Mouse (Mus musculus) CH12.LX (cell line): ENCODE measurements around the gene Rtl1. TPM values are rescaled to one million over a fixed set of nuclear protein-coding genes. Genes with fewer than 3 reads are reported as not detected.

ENCODE experiments used
- DNase-seq: peaks from one replicate; pipeline ENCODE4 v3.0.0-alpha.2; 2013; ENCODE audit errors: extremely low read depth
- H3K27ac ChIP-seq: 2 replicates; pipeline ENCODE4 v1.5.1; 2012; ENCODE audit warnings: low read depth, mild to moderate bottlenecking, control low read depth, moderate library complexity; ENCODE audit not compliant: insufficient read depth
- H3K27me3 ChIP-seq: replicated peaks from 2 replicates; pipeline ENCODE3; 2012; ENCODE audit warnings: inconsistent platforms
- H3K36me3 ChIP-seq, 2 experiments: replicated peaks in 1 of 2; 2 replicates each; pipeline versions ENCODE3 to v1.6.1; 2012; ENCODE audit warnings: inconsistent platforms in 1 of 2, low read length in 1 of 2, mild to moderate bottlenecking in 1 of 2, mixed read lengths in 1 of 2, moderate library complexity in 1 of 2; ENCODE audit not compliant: control insufficient read depth in 1 of 2, insufficient read depth in 1 of 2
- H3K4me1 ChIP-seq, 2 experiments: 2 replicates each; pipeline ENCODE4 v1.6.1; 2012; ENCODE audit warnings: inconsistent platforms in 1 of 2, moderate library complexity in 1 of 2; ENCODE audit not compliant: insufficient read depth in 2 of 2, control insufficient read depth in 1 of 2
- H3K4me2 ChIP-seq: 2 replicates; pipeline ENCODE4 v1.6.1; 2012; ENCODE audit warnings: low read depth, mild to moderate bottlenecking, control low read depth; ENCODE audit not compliant: poor library complexity, insufficient read depth, severe bottlenecking
- H3K4me3 ChIP-seq, 3 experiments: fragments of 150-350 bp in 1 of 3; sonication (generic) in 1 of 3; replicated peaks in 1 of 3; 2 replicates each; pipeline versions ENCODE3 to v1.5.1; 2011 to 2012; ENCODE audit warnings: low read depth in 2 of 3, low read length in 2 of 3, mild to moderate bottlenecking in 2 of 3, moderate library complexity in 2 of 3, control low read depth in 1 of 3, improper control_type of control experiment in 1 of 3, inconsistent platforms in 1 of 3, mixed read lengths in 1 of 3; ENCODE audit not compliant: poor library complexity in 1 of 3
- H3K79me2 ChIP-seq: replicated peaks from 2 replicates; pipeline ENCODE4 v1.6.1; 2012; ENCODE audit warnings: mild to moderate bottlenecking, moderate library complexity; ENCODE audit not compliant: control insufficient read depth, poor library complexity, insufficient read depth, severe bottlenecking; ENCODE audit errors: extremely low read depth
- H3K9ac ChIP-seq: 2 replicates; pipeline ENCODE4 v1.6.1; 2012; ENCODE audit warnings: low read depth, mild to moderate bottlenecking, control low read depth, moderate library complexity; ENCODE audit not compliant: insufficient read depth
- H3K9me3 ChIP-seq: replicated peaks from 2 replicates; pipeline ENCODE3; 2012; ENCODE audit warnings: low read length, inconsistent platforms, mixed read lengths
- EP300 ChIP-seq: IDR thresholded peaks from 2 replicates; pipeline ENCODE4 v1.6.1; 2011; ENCODE audit warnings: low read length, improper control_type of control experiment
- HCFC1 ChIP-seq: IDR thresholded peaks from 2 replicates; pipeline ENCODE4 v1.6.1; 2012; ENCODE audit warnings: low read depth, mild to moderate bottlenecking, inconsistent platforms, low read length, improper control_type of control experiment
- IRF4 ChIP-seq: IDR thresholded peaks from 2 replicates; pipeline ENCODE4 v1.6.1; 2014; ENCODE audit warnings: low read depth, mild to moderate bottlenecking, inconsistent platforms, low read length, improper control_type of control experiment
- JUN ChIP-seq: IDR thresholded peaks from 2 replicates; pipeline ENCODE4 v1.6.1; 2011; ENCODE audit warnings: low read depth, mild to moderate bottlenecking, low read length, improper control_type of control experiment, moderate library complexity; ENCODE audit not compliant: insufficient read depth
- MAZ ChIP-seq: IDR thresholded peaks from 2 replicates; pipeline ENCODE4 v1.6.1; 2012; ENCODE audit warnings: low read depth, mild to moderate bottlenecking, inconsistent platforms, low read length, improper control_type of control experiment, moderate library complexity
- NELFE ChIP-seq: IDR thresholded peaks from 2 replicates; pipeline ENCODE4 v1.6.1; 2011; ENCODE audit warnings: low read depth, low read length, improper control_type of control experiment
- NRF1 ChIP-seq: IDR thresholded peaks from 2 replicates; pipeline ENCODE4 v1.6.1; 2014; ENCODE audit warnings: low read depth, mild to moderate bottlenecking, inconsistent platforms, low read length, improper control_type of control experiment, moderate library complexity
- POLR2A ChIP-seq: IDR thresholded peaks from 2 replicates; pipeline ENCODE4 v1.6.1; 2011; ENCODE audit warnings: low read depth, mild to moderate bottlenecking, improper control_type of control experiment, low read length
- POLR2AphosphoS2 ChIP-seq: IDR thresholded peaks from 2 replicates; pipeline ENCODE4 v1.6.1; 2011; ENCODE audit warnings: low read depth, low read length, improper control_type of control experiment
- RAD21 ChIP-seq: IDR thresholded peaks from 2 replicates; pipeline ENCODE4 v1.6.1; 2011; ENCODE audit warnings: low read depth, mild to moderate bottlenecking, low read length, improper control_type of control experiment, moderate library complexity
- RCOR1 ChIP-seq: conservative IDR thresholded peaks from 2 replicates; pipeline ENCODE4 v1.6.1; 2012; ENCODE audit warnings: low read depth, mild to moderate bottlenecking, inconsistent platforms, low read length, improper control_type of control experiment
- SIN3A ChIP-seq: IDR thresholded peaks from 2 replicates; pipeline ENCODE4 v1.6.1; 2012; ENCODE audit warnings: low read length, improper control_type of control experiment, inconsistent platforms
- TBP ChIP-seq: conservative IDR thresholded peaks from 2 replicates; pipeline ENCODE4 v1.6.1; 2011; ENCODE audit warnings: low read depth, low read length, improper control_type of control experiment
- UBTF ChIP-seq: IDR thresholded peaks from 2 replicates; pipeline ENCODE4 v1.6.1; 2012; ENCODE audit warnings: low read depth, mild to moderate bottlenecking, inconsistent platforms, low read length, improper control_type of control experiment, moderate library complexity
- USF2 ChIP-seq: conservative IDR thresholded peaks from 2 replicates; pipeline ENCODE4 v1.6.1; 2011; ENCODE audit warnings: low read depth, low read length, improper control_type of control experiment
- ZC3H11A ChIP-seq: IDR thresholded peaks from 2 replicates; pipeline ENCODE4 v1.6.1; 2012; ENCODE audit warnings: low read depth, mild to moderate bottlenecking, inconsistent platforms, low read length, improper control_type of control experiment
- ZMIZ1 ChIP-seq: IDR thresholded peaks from 2 replicates; pipeline ENCODE4 v1.6.1; 2012; ENCODE audit warnings: low read depth, mild to moderate bottlenecking, inconsistent platforms, low read length, improper control_type of control experiment
- ZNF384 ChIP-seq: IDR thresholded peaks from 2 replicates; pipeline ENCODE4 v1.6.1; 2012; ENCODE audit warnings: low read depth, low read length, improper control_type of control experiment, inconsistent platforms
- dilution Hi-C: fragments of 300-500 bp; cut with MboI; formaldehyde crosslinking; loops from 2 replicates; pipeline ENCODE4 v1.14.3; 2020; ENCODE audit warnings: low sequenced_read_pairs; ENCODE audit not compliant: extremely low pct_unique_long_range_greater_than_20kb, extremely low pct_ligation_motif_present
- in situ Hi-C: fragments of 300-500 bp; cut with MboI; formaldehyde crosslinking; loops from 3 replicates; pipeline ENCODE4 v1.14.3; 2019; ENCODE audit warnings: low sequenced_read_pairs, low pct_ligation_motif_present, low pct_unique_long_range_greater_than_20kb, mixed read lengths
- polyA plus RNA-seq: library from polyadenylated mRNA; unstranded; fragments of >175 nt; gene quantifications from 2 replicates; pipeline ENCODE4 v1.2.1, GENCODE M21; 2012; ENCODE audit warnings: low read depth; ENCODE audit not compliant: insufficient read length
- total RNA-seq, 2 experiments: library from RNA; depleted of rRNA; stranded (reverse); fragments of 300-350 nt in 1 of 2; fragments of >200 nt in 1 of 2; gene quantifications; 2 replicates each; pipeline ENCODE4 v1.2.3; 2012 to 2014

The Rtl1 gene
- total and polyA plus RNA-seq, 3 experiments: not detected

- Histone ChIP-seq H3K4me3 (no peak overlapping the region), H3K4me1 (no peaks in the 10 kb centered on the region), H3K79me2 (no peaks in the 10 kb centered on the region), H3K4me2 (no peak overlapping the region), H3K27ac (no peak overlapping the region), H3K9me3 (peaks cover 93% of the 10 kb centered on the region), H3K36me3 (no peaks in the 10 kb centered on the region), H3K9ac (no peak overlapping the region), H3K27me3 (no peaks in the 10 kb centered on the region)
- in situ Hi-C loops: no loop called here
- dilution Hi-C loops: no loop called here
- TF ChIP-seq ZC3H11A: no peak
- TF ChIP-seq ZMIZ1: no peak
- TF ChIP-seq HCFC1: no peak
- TF ChIP-seq EP300: no peak
- TF ChIP-seq NELFE: no peak
- no peak for TF ChIP-seq SIN3A
- no peak for TF ChIP-seq RAD21
- no peak for TF ChIP-seq MAZ
- no peak for TF ChIP-seq USF2
- TF ChIP-seq POLR2AphosphoS2: no peak
- no peak for TF ChIP-seq UBTF
- TF ChIP-seq RCOR1: no peak
- TF ChIP-seq ZNF384: no peak
- no peak for TF ChIP-seq JUN
- TF ChIP-seq IRF4: no peak
- TF ChIP-seq NRF1: no peak
- TF ChIP-seq POLR2A: no peak
- no peak for DNase-seq
Measured at GRCm38 (mm10) chr12:109558891-109559487, 41.1 kb downstream of the Rtl1 start.

GRCm38 (mm10) chr12:109558226-109558824 is 41.8 kb downstream of the Rtl1 start:
- no peak overlapping the region for H3K27ac ChIP-seq
- peaks cover 90% of the 10 kb centered on the region for H3K9me3 ChIP-seq
- no peaks in the 10 kb centered on the region for H3K4me1 ChIP-seq
- no peak overlapping the region for H3K4me3 ChIP-seq
- dilution Hi-C loops: no loop called here
- no peak overlapping the region for H3K4me2 ChIP-seq
- in situ Hi-C loops: no loop called here
- H3K9ac ChIP-seq: no peak overlapping the region
- H3K36me3 ChIP-seq: no peaks in the 10 kb centered on the region
- H3K27me3 ChIP-seq: no peaks in the 10 kb centered on the region
- DNase-seq: no peak
- H3K79me2 ChIP-seq: no peaks in the 10 kb centered on the region
- no peak for TF ChIP-seq TBP
